Mouse (Mus musculus): ENCODE measurements at regions not wholly inside any gene's neighbourhood (a gene's known extent, or its start where the extent isn't known, plus 50 kb on each side); places are given as distances from the start of the nearest gene placed in this dataset.

DNA sequence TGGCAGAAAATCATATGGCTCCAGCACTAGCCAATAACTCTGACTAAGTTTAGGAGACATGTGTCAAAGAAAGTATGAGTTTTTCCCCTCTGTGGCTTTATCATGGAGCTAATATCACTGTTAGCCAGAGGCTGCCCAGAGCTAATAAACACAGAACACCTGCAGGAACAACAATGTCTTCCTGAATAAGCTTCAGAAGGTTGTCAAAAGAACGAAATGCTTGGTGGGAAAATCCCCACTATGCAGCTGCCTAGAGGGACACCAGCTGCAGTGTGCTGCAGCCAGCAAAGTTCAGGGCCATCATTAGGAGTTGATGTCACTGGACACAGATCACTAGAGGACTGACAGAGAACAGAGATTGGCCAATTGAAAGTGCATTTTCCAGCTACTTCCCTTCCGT is 183.2 kb upstream of the Mdfic start:
- no peak for TF ChIP-seq POLR2A (IDR thresholded peaks at IDR 0.05; ENCODE audit: control insufficient read depth, extremely low read depth, insufficient read depth, low read length, poor library complexity)
- TF ChIP-seq CTCF (IDR thresholded peaks at IDR 0.05; ENCODE audit: borderline replicate concordance, control insufficient read depth, extremely low read depth, insufficient read depth, low read length, poor library complexity): no peak

All from thymus, adult 2 months (tissue).